Mouse (Mus musculus) B cell, adult 2 months (primary cell): ENCODE results near the gene Pglyrp2.

Source experiments
- DNase-seq, 2 experiments: peaks; one replicate each; pipeline ENCODE4 v3.0.0; 2022

Gene Pglyrp2

GRCm38 (mm10) chr17:32424034-32424433 lies at the start of gene Pglyrp2:
Gene Pglyrp2 (minus strand): TSS chr17:32424167.
- peak; percentile 30 to 41 for DNase-seq

DNA sequence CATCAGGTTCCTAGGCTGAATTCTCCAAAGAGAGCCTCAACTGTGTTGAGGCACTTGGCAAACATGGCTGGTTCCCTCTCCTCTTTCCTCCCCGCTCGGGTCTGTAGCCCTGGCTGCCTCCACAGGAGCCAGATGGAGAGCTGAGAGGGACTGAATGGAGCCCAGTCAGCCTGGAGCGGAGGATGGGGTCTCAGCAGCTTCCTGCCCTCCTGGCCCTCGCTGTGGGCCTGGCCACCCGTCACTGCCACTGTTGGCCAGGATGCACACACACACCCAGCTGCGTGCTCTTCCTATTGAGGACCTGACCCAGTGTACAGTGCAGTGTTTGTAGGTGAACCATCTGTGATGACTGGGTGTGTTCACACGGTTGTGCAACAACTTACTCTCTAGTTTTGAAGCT lies 48.2 kb upstream of the Pglyrp2 start:
- DNase-seq = no peak

- DNase-seq = no peak
Observed at GRCm38 (mm10) chr17:32470795-32471194, 46.8 kb upstream of the Pglyrp2 start.

GRCm38 (mm10) chr17:32468494-32468893 lies 44.5 kb upstream of the Pglyrp2 start:
- DNase-seq = no peak

DNA sequence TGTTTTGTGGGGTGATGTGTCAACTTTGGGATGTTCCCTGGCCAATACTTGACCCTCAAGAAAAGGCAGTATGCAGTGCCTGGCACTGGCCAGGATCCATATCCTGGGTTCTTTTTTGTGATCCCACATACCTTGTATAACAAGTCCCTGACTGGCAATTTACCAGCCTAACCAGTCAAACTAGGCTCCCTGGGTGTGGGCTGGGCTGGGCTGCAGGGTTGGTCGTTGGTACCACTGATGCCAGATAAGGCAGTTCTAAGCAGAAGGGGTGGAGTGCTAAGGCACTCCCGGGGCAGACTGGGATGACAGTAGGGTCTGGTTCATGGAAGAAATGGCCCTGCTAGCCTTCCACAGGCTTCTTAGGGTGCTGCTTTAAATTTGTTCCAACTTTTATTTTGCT lies 31.0 kb upstream of the Pglyrp2 start:
- no peak for DNase-seq

DNA sequence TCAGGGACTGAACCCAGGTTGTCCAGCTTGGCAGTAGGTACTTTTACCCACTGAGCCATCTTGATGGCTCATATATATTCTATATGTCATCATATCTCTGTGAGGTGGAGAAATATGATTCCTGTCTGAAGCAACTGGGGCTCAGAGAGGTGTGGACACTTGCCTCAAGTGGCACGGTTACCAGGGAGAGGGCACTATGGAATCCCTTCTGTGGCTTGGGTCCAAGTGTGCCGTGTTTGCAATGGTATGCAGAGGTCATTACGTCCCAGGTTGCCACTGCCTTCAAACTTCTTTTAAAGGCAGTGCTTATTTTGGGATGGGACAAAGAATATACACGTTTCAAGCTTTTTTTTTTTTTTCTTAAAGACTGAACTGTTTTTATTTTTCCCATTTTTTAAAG lies 30.2 kb upstream of the Pglyrp2 start:
- DNase-seq = no peak

GRCm38 (mm10) chr17:32452482-32452881 lies 28.5 kb upstream of the Pglyrp2 start, which contains the start of gene Cyp4f39:
Gene Cyp4f39 (plus strand): TSS chr17:32452723.
- peak; percentile 10 to 26 for DNase-seq

- DNase-seq = no peak
Observed at GRCm38 (mm10) chr17:32450844-32451537, 27.0 kb upstream of the Pglyrp2 start.

GRCm38 (mm10) chr17:32449042-32449441 lies 25.1 kb upstream of the Pglyrp2 start:
- no peak for DNase-seq

GRCm38 (mm10) chr17:32447195-32447594 lies 23.2 kb upstream of the Pglyrp2 start:
- DNase-seq = no peak

DNA sequence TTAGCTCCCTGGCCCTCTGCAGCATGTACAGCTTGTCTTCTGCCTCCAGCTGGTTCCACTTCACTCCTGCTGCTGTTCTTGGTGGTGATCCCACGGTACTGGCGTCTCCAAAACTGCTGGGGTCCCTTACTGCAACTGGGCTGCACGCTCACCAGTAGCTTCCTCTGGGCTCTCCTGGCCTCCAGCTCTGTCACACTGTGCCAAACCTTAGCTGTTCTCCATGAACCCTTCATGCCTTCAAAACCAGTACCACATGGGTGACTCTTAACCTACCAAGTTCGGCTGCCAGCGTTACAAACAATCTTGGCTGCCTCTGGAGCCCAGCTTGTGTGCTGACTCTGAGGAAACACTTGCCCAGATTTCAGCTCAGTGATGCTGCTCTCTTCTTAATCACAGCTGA lies 21.0 kb upstream of the Pglyrp2 start:
- DNase-seq = no peak

GRCm38 (mm10) chr17:32443245-32443644 lies 19.3 kb upstream of the Pglyrp2 start:
- no peak for DNase-seq

GRCm38 (mm10) chr17:32437106-32437505 lies 13.1 kb upstream of the Pglyrp2 start:
- no peak for DNase-seq

- no peak for DNase-seq
Observed at GRCm38 (mm10) chr17:32435151-32435550, 11.2 kb upstream of the Pglyrp2 start.

DNA sequence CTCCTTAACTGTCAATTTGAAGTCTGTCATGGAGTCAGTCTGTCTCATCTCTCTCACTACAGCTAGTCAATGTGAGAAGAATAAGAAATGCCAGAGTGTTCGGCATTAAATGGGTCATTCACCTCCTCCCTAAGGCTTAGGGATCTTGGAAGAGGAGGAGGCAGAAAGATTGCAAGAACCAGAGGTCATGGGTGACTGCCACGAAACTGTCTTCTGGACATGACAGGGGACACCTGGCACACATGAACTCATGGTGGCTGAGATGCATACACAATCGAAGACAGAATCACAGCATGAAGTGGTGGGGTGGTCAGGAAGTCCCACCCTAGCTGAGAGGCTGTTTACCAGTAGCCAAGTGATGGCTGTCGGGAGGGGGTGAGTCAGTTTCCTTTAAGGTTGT lies 10.4 kb upstream of the Pglyrp2 start:
- DNase-seq = no peak

DNA sequence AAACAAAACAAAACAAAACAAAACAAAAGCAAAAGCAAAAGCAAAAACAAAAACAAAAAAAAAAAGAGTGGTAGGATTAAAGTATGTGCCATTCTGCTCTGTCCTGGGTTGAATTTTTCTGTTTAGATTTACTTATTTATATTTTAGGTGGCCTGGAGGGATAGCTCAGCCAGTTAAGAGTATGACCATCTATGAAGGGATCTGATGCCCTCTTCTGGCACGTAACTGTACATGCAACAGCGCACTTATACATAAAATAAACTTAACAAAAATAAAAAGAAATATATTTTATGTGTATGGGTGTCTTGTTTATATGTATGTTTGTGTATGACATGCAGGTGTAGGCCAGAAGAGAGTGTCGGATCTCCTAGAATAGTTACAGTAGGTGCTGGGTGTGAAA lies 8.0 kb upstream of the Pglyrp2 start:
- DNase-seq = peak; percentile 23 to 49

GRCm38 (mm10) chr17:32426610-32427009 lies 2.6 kb upstream of the Pglyrp2 start:
- DNase-seq = no peak

- DNase-seq = no peak
Observed at GRCm38 (mm10) chr17:32420781-32421180, 3.2 kb downstream of the Pglyrp2 start.

DNA sequence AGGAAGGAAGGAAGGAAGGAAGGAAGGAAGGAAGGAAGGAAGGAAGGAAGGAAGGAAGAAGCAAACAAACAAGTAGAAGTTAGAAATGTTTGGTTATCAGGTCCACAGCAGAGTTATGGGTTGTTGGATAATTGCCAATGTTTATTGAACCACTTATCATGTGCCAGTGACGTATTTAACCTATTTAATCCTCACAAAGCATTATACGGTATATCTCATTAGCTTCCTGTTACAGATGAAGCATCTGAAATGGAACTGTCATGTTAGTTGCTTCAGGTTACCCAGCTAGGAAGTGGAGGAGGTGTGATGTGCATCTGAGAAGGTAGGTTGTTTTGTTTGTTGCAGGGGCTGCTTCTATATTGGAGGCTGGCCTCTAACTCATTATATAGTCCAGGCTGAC lies 4.0 kb downstream of the Pglyrp2 start:
- no peak for DNase-seq

DNA sequence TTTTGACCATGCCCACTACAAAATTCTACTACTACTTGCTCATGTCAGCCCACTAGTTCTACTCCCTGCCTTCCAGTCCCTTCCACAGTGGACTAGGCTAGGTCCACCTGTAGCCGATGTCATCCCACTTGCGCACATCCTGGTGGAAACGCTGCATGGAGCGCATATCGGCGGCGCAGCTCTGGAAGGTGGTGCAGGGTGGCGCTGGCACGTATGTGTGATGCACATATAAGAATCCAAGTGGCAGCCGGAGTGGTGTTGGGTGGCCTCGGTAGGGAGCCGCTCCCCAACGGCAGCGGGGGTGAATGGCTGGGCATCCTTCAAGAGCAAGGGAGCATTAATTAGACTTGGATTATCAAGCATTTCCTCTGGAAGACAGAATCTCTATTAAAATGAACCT lies 7.2 kb downstream of the Pglyrp2 start:
- DNase-seq = no peak

GRCm38 (mm10) chr17:32415417-32416020 lies 8.4 kb downstream of the Pglyrp2 start:
- DNase-seq = no peak

DNA sequence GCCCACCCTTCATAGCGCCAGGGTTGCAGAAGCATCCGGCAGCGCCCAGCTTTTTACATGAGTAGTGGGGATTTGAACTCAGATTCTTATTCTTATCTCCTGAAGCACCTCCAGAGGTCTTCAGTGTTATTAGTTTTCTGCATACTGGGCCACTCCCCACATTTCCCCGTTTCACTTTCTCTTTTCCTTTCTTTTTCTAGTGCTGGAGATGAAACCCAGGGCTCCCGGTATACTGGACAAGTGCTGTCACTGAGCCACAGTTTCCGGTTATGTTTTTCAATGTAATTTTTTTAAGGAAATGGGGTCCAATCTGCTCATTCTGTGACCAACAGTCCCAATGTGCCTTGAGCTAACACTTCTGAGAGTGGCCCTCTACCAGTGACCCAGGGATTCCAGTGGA lies 12.1 kb downstream of the Pglyrp2 start:
- no peak for DNase-seq

- DNase-seq = peak; percentile 63 to 69
Observed at GRCm38 (mm10) chr17:32403417-32403816, 20.6 kb downstream of the Pglyrp2 start, which contains the start of gene Rasal3. Gene Rasal3 (minus strand): TSS chr17:32403583.

DNA sequence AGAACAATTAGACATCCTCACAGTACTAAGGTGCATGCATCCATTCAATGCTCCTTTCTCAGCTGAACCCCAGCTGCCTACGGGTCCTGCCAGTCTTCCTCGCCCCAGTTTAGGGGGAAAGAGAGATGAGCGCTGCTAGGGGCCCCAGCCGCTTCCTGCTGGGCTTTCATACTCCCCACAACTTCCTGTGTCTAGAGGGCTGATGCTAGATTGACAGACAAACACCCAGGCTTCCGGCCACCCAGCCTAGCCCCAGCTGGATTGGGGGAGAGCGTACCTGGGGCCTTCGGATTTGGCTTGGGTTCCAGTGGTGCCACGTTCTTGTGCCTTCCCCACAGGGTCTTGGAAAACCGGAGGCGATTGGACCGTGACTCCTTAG lies 21.2 kb downstream of the Pglyrp2 start:
- DNase-seq = peak; percentile 67 to 69
